Mouse (Mus musculus): ENCODE results near the gene Prune2.
A peak's percentile ranks its signal among the peaks of the same experiment; 100 is the strongest.

The Prune2 gene

DNA sequence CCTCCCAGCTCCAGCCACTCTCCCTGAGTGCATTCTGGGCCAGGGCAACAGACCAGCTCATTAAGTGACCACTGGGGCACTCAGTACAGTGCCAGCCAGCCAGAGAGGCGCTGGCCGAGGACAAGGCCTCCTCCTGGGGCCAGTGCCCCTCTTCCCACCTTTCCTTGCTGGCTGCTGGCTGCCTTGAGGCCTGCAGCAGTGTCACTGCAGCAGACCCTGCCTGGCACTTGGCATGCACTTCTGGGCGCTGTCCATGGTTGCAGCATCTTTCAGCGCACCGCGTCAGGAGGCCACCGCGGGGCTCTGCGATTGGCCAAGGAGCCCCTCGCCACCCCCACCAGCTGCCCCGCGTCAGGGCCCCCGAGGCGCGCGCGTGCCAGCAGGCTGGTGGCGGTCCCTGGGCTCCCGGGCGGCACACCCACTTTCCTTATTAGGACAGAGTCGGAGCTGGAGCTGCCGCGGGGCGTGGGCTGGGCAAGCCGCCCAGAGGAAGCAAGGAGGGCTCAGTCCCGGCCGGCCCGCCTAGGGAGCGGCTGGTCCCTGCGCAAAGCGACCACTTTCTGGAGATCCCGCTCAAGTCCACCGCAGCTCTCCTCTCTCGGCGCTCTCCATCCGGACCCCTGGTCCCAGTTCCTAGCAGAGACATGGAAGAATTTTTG, at the start of gene Prune2:
Gene Prune2, plus strand, starts transcription at position 506 of the 659 bp plus-strand sequence.
- DNase-seq (ENCODE audit: extremely low spot score, low spot score): peak; percentile 77

DNA sequence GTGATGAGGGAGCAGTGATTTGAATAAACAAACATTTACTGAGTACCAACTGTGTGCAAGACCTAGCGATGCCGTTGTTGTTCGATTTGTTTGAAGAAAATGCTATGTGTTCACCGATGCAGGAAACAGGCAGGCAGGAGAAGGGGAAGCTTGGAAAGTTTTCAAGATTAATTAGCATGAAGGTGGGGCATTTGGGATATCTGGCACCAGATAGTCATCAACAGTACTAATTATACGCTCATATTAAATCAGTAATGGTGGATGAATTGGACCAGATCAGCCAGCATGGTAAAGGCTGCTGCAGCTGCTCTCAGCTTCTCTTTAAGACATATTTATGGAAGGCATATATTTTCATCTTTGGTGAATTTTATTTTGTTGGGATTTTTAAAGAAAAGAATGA, 44.4 kb upstream of the Prune2 start:
- DNase-seq (ENCODE audit: extremely low spot score, low spot score): no peak

DNA sequence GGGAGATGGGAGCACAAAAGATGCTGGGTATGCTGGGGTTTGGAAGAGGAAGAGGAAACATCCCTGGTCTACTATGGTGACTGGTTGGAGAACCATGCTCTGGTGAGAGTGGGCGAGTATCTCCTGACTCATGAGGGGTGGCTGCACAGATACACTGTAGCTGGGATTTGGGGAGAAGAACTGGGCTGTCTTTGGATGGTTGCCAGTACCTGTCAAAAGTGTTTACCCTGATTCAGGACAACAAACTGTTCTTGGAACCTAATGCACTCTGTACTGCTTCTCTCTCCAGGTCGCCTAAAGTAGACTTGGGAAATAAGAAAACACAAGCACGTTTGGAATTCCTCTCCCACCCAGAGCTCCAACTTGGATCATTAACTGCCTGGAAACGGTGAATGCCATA, 31.4 kb upstream of the Prune2 start:
- DNase-seq (ENCODE audit: extremely low spot score, low spot score): no peak

DNA sequence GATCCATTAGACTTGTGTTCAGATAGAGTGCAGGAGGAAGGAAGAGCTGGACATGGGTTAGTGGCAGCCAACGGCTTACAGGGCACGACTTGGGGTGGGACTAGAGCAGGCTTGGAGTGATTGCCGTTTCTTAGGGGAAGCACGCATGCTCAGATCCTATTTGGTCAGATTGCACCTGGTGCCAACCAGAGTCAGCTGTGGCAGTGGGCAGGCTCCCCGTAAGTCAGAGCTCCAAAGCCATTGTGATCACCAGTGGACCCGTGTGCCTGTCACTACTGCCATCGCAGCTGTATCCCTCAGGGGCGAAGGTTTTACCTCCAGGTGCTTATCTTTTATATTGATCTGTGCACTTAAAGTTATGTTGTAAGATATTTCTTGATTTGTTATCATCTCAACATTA, 21.3 kb upstream of the Prune2 start:
- DNase-seq (ENCODE audit: extremely low spot score, low spot score): no peak

DNA sequence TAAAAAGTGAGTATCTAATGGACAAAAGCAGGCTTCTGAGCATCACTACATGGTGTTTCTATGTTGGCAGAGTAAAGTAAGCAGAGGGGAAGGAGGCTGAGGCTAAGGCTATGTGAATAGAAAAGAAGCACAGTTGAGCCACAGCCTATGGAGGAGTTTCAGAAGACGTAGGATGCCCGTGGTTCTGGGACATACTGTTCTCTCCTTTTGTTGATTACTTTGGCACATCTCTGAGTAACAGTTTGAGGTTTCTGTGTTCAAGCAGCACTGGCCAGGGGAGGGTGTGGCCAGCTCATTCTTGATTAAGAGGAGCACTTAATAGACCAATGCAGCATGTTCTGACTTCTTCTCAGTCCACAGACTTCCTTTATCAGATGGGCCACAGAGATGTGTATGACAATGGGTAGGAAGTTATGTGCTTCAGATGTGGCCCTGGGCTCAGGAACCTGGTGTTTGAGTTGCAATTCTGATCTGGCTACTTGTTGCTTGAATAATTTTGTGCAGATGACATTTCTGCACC, 7.1 kb upstream of the Prune2 start:
- no peak for DNase-seq (ENCODE audit: extremely low spot score, low spot score)

DNA sequence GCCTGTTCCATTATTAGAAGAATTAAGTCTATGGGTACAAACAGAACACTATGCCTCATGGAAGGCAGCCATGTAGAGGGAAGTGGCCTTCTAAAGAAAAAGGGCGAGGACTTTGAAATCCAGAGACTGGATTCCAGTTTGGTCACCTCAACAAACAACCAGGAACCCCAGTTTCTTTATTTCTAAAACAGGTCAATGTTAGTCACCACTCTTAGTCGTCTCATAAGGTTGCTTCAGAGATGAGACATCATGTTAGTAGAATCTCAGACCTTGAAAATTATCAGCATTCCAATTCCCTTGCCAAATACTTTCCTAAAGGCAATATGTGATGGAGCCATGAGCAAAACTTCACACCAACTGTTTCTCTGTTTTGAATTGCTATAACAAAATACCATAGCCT, 6.6 kb upstream of the Prune2 start:
- no peak for DNase-seq (ENCODE audit: extremely low spot score, low spot score)

DNA sequence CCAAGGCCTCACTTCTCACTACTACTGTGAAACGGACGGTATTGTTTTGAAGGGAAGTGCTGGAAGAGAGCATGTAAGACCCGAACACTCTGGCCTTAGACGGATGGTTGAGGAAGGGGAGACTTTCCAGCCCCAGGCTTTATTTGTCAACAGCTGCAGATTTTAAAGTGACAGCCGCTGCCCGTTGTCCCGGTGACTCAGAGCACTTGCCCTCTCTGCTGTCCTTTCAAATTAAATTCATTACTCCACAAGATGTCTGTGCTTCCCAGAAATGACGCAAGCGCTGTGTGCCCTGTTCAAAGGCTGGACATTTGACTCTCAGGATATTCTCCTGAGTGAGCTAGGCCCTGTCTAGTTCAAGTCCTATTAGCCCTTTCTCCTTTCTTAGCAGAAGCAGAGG, 5.9 kb upstream of the Prune2 start:
- DNase-seq (ENCODE audit: extremely low spot score, low spot score): no peak

DNA sequence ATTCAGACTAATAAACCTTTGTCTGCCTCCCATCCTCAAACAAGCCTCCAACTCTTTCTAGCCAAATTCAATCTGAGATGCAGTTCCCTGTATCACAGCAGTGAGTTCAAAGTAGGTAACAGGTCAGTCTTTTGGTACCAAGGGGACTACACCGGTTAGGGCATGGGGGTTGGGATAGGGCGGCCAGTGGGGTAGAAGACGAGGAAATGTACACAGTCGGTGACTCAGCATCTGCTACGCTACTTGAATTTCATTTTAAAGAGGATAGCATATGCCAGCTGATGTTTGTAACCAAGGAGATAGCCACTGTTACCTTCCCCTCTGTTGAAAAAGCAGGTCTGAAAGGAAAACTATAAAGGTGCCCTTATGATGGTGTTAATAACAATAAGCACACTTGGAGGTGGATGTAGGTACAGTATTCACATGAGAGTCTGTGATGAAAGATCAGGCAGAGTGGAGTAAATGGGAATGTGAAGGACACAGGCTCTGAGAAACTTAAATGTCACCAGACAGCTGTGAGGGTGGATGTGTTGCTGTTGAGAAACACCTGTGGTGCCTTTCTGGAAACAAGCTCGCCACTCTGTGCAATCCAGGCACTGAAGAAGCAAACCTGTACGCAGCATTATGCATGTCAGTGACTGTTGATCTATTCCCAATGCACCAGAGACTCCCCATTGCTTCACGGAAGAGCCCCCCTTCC, 5.1 kb upstream of the Prune2 start:
- DNase-seq (ENCODE audit: extremely low spot score, low spot score): no peak

DNA sequence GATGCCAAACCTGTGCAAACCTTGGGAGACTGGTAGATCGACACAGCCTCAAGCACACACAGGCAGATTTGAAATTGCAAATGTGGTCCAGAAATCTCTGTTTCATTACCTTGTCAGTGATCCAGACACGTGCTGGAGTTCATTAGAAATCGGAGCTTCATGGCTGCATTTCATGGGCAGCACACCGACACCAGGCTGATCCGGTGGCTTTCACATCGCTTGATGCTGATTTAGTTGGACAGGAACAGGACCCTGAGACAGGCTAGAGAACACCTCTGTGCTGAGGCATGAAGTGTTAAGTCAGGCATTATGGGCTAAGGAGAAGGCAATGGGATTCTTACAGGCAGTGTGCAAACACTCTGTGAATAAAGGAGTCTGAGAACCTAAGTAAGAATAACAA, 1.2 kb upstream of the Prune2 start:
- DNase-seq (ENCODE audit: extremely low spot score, low spot score): no peak

DNA sequence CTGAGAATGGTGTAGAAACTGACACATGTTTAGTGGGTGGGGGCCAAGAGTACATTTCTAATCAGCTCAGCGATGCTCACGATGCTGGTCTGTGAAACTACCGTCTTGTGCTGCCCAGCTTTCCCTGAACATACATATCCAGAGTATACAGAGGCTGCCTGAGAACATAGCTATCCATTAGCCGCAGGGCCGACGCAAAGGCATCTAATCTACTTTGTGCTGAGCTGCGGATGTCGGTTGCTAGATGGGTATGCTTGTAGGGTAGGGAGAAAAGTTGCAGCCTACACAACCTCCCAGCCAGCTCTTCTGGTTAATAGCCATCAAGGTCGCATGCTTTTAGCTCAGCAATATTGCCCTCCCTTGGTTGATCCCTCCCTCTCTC, 696 bp upstream of the Prune2 start:
- DNase-seq (ENCODE audit: extremely low spot score, low spot score): no peak

DNA sequence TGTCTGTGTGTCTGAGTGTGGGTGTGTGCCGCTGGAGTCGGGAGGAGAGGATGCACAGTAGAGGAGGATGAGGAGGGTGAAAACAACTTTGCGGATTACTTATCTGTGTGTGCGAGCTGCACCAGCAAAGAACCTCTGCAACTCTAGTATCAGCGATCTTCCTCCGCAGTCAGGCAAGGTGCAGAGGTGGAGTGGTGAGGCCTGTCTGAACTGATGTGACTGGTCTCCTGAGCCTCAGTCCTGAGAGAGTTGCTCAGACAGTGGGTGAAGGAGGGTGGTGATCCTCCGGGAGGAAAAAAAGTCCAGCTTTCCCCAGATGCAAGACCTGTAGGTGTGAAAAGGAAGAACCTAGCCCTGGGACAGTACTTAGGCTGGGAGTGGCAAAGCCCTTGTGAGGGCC, 401 bp downstream of the Prune2 start:
- peak; percentile 35 for DNase-seq (ENCODE audit: extremely low spot score, low spot score)

DNA sequence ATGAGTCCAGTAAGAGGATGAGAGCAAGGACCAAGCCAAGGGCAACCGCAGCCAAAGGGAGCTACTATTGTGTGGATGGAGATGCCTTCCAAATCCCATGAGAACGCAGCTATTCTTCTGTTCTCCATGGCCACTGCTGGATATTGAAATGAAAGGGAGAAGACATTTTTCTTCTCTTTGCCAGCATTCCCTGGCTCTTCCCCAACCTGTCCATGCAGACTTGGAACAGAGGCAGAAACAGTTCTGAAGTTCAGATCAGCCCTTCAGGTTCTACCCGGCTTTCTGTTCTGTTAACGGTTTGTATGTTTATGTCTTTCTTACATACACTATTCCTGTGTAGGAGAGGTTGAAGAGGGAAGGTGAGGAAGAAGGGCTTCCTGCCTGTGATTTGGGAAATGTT, 3.1 kb downstream of the Prune2 start:
- no peak for DNase-seq (ENCODE audit: extremely low spot score, low spot score)

DNA sequence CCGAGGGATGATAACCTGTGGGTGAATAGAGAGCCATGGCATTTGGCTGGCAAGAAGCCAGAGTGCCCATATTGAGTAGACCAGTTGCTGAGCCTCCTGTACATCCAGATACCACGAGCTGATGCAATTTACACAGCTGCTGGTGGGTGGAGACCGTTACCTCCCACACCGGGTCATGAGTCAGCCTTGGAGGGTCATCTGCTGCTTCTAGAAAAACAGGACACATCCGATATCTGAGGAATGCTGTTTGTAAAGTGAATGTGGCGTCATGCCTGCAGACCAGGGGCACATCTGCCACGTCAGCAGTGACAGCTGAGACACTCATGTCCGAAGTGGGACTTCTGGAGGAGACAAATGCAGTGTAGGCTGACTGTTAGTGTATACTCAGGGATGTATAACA, 3.6 kb downstream of the Prune2 start:
- no peak for DNase-seq (ENCODE audit: extremely low spot score, low spot score)

DNA sequence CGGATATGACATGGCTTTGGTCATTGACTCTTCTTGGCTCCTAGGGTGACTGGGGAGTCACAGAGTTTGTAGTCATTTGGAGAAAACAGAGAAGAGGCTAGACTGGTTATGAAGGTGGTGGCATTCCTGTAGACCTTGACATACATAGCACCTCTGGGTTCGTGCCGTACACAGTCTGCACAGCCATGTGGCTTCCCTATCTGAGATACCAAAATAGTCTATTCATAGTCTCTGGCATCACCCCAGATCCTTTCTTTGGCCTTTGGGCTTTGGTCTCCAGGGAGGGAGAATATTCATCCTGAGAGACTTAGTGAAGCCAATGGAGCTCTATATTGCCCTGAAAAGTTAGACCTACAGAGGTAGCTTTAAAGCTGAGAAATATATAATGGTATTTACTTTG, 5.1 kb downstream of the Prune2 start:
- no peak for DNase-seq (ENCODE audit: extremely low spot score, low spot score)

DNA sequence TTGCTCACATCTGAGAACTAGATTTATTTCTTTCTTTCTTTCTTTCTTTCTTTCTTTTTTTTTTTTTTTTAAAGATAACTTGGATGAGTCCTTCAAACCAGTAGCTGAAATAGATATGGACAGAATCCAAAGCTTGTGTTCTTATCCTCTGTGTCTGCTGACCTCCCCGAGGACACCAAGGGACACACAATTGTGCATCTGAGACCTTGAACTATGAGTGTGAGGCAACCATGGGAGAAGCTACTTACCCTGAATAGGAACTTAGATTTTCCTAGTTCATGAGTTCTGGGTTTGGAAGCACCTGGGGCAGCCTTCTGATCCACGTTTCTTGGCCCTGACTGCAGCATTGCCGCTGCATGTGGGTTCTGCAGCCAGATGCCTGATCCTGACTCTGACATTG, 7.3 kb downstream of the Prune2 start:
- no peak for DNase-seq (ENCODE audit: extremely low spot score, low spot score)

DNA sequence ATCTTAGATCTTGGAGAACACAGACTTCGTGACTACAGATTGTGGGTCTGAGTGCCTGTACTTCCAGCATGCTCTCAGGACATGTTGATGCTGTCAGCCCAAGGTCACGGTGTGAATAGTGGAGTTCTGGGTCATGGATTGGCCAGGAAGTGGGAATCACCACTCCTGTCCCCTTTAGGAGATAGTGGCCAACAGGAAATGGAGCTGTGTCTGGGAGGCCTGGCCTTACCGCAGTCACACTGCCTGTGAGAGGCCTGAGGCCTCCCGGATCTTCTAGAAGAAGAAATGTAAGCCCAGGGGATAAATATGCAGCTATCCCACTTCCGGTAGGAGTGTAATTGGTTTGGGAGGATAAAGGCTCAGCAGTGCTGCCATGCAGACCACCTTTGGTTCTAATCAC, 12.8 kb downstream of the Prune2 start:
- DNase-seq (ENCODE audit: extremely low spot score, low spot score): no peak

DNA sequence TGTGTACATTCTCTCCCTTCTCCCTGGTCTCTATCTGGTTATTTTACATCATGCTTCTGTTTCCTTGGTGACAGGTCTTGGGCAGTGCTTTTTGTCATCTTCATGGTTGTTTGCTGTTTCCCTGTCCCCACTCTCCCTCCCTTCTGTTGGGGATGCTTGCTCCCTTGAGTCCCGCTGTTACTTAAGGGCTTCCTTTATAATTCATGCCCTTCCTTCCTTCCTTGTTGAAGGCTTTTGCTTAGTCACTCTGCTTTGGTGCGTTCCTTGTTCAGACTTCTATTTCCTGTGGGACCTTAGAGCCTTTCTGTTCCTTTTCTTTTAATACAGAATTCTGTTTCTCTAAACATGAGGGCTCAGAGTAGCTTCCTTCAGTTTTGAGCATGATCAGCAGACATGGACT, 14.7 kb downstream of the Prune2 start:
- no peak for DNase-seq (ENCODE audit: extremely low spot score, low spot score)

DNA sequence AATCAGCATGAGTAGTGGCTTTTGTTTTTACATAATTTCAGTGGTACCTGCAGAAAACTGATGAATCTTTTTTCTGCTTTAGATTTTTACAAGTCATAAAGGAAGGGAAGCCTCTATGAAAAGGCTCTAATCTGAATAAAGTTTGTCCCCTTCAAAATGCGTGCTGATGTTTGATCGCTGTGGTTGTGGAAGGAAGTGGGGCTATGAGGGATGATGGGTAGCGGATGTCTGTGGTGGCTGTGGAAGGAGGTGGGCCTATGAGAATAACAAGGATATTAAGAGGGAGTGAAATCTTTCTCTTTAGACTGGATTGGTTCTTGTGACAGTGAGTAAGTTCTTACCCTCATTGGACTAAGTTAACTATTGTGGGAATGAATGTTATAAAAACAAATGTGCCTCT, 23.0 kb downstream of the Prune2 start:
- no peak for DNase-seq (ENCODE audit: extremely low spot score, low spot score)

DNA sequence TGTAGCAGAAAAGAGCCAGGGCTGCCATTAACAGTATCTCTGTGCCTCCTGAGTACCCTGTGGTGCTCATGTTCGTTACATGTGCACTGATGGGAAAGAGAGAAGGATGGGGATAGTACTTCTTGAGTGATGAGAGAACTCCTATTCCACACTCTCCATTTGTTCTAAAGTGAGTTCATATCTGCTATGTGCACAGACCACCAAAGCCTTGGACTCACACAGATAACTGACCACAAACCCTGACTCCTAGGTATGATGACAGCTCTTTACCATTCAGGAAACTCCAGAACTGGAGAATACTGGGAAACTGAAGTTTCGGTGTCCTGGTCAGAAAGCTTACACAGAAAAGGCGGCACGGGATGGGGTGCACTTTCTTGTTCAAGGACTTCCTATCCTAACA, 25.8 kb downstream of the Prune2 start:
- DNase-seq (ENCODE audit: extremely low spot score, low spot score): no peak

DNA sequence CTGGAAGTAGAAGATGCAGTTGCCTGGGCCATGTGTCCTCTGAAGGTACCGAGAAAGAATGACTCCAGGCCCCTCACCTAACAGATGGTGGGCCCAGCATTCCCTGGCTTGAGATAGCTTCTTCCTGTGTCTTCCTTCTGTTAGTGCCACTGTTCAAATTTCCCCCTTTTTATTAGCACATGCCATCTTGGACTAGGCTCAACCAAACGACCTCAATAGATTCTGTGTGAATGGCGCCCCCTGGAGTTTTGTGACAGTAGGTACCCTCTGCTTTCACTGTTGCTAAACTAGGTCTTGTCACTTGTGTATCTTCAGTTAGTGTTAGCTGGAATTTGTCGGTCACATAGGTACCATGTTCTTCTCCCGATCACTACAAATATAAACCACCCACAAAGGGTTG, 29.0 kb downstream of the Prune2 start:
- peak; percentile 27 for DNase-seq (ENCODE audit: extremely low spot score, low spot score)

DNA sequence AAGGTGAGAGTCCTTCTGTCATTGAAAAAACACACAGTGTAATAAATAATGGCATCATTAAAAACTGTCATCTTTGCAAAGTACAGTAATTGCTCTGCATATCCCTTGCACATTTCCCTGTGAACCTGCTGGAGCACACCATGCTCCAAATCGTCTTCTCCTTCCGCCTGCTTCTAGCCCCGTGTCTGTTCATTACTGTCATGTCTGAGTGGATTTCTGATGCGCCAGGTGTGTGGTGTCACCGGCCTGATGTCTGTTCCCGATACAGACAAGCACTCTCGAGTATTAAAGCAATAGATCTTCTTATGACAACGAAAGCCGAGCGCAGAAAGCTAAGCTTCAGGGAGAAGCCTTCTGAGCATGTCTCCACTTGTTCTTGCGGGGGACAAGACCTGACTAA, 32.1 kb downstream of the Prune2 start:
- no peak for DNase-seq (ENCODE audit: extremely low spot score, low spot score)

DNA sequence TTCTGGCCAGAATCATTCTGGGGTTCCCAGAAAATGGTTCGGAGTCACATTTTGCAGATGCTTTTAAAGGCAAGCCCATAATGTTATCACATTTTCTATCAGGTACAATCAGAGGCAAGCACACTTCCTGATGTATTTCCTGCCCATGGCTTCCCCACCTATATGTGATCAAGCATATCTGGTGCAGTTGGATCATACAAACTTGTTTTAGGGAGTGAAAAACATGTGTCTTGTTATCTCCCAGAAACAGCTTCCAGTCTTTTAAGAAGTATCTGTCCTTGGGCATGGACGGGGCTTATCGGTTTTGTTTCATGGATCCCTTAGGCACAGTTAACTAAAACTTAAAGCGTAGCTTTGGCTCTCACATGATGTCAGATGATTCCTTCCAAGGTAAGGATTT, 36.2 kb downstream of the Prune2 start:
- DNase-seq (ENCODE audit: extremely low spot score, low spot score): no peak

DNA sequence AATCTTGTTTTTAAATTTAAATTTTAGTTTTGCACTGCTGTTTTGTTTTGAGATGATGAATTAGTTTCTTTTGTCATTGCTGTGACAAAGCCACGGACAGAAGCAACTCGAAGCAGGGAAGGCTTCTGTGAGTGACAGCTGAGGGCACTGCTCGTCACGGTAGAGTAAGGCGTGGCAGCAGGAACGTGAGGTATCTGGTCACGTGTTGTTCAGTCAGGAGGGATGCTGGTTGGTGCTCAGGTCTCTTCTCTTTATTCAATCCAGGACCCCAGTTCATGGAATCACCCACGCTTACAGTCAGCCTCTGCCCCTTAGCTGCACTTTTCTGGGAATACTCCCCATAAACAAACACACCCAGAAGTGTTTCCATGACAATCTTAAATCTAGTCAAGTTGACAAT, 38.3 kb downstream of the Prune2 start:
- DNase-seq (ENCODE audit: extremely low spot score, low spot score): no peak
